Mouse (Mus musculus): ENCODE results near the gene Gm21987.
A peak's percentile ranks its signal among the peaks of the same experiment; 100 is the strongest.

DNA sequence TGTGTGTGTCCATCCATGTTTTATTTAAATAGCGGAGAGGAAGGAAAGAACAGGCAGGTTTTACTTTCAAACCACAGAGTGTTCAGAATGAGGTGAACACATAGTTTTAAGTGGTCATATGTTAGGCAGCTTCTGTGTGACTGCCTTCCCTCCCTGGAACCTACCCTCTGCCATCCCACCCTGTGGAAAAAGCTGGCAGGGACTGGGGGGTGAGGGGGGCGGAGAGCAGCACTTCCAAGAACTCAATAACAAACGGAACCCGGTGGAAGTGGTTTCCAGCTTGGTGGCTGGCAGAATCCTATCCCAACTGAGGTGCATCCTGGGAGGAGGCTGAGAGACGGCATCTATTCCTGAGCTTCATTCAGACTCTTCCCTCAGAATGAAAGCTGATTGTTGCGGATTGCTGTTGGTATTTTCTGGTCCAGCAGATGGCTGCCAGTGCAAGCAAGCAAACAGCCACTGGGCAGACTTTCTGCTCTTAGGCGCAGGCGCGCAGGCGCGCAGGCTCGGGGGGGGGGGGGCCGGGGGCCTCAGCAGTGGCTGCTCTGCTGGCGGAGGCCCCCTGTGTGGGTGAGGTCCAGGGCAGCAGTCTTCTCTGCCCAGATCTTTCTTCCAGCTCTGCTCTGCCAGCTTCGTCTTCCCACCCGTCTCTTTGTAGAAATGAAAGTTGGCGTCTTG, 29.5 kb downstream of the Gm21987 start:
- TF ChIP-seq POLR2A (IDR thresholded peaks at IDR 0.05; ENCODE audit: insufficient read depth, low read depth, low read length) = peak; percentile 48
- peak; percentile 32; the same call in 1 of the 2 replicates for TF ChIP-seq CTCF (IDR thresholded peaks at IDR 0.05; ENCODE audit: insufficient read depth, low read depth, low read length)
